Mouse (Mus musculus) lung, adult 2 months (tissue): Measurements from ENCODE around the gene Kif2a. TPM values are rescaled to one million over a fixed set of nuclear protein-coding genes. Genes with fewer than 3 reads are reported as not detected.
"Not testable (repeated sequence)": the region's sequence is repeated elsewhere in the genome, so short reads cannot be mapped to it uniquely, and the experiment has no call there.

Source experiments
- DNase-seq: peaks from one replicate; pipeline ENCODE4 v3.0.0; 2022
- H3K4me1 ChIP-seq: fragments of 200-500 bp; 2 replicates; pipeline ENCODE4 v1.6.1; 2011; ENCODE audit warnings: low read length; ENCODE audit not compliant: control insufficient read depth, insufficient read depth
- H3K4me3 ChIP-seq: fragments of 200-500 bp; replicated peaks from 2 replicates; pipeline ENCODE3; 2011; ENCODE audit warnings: low read depth, mild to moderate bottlenecking, control low read depth, low read length; ENCODE audit errors: extremely low read depth
- CTCF ChIP-seq: fragments of 200-500 bp; IDR thresholded peaks from 2 replicates; pipeline ENCODE4 v1.5.1; 2011; ENCODE audit warnings: mild to moderate bottlenecking, low read length, control low read depth; ENCODE audit not compliant: insufficient read depth
- POLR2A ChIP-seq: fragments of 200-500 bp; IDR thresholded peaks from 2 replicates; pipeline ENCODE4 v1.6.1; 2011; ENCODE audit warnings: low read depth, mild to moderate bottlenecking, control low read depth, low read length, borderline replicate concordance; ENCODE audit errors: extremely low read depth
- WGBS: fragments of 180-500 bp; shearing (Covaris S2); methylation state at CpG from one replicate; pipeline ENCODE4 v1.1.7; 2018; 5-methylcytosine and 5-hydroxymethylcytosine counted together
- polyA plus RNA-seq: library from polyadenylated mRNA; depleted of rRNA; stranded (reverse); fragments of >200 nt; gene quantifications from 2 replicates; pipeline ENCODE4 v1.2.3, GENCODE M21; 2012

The Kif2a gene
- polyA plus RNA-seq, 1 experiment: 4.5 TPM

DNA sequence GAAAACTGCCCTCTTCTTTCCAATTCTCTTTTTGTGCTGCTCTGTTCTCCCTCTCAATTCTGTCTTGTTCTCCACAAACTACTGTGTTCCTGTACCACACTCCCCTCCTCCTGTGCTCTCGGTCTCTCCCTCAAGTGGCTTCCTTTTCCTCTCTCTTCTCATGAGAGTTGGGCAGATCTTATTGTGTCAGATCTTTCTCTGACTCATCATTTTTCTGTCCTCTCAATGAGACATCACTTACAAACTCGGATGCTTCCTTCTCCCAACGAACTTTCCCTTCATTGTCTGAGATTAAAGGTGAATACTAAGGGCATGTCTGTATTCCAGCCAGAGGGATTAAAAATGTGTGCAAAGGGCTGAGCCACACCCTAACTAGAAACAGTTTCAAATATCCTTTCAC is 3.7 kb upstream of the Kif2a start:
- H3K4me3 ChIP-seq: no peak overlapping the region
- 26% methylated on average over 3 of the region's 3 CpGs for WGBS
- peaks cover 4% of the 10 kb centered on the region; the same call in 1 of the 2 replicates for H3K4me1 ChIP-seq
- DNase-seq: no peak
- no peak for TF ChIP-seq CTCF
- no peak for TF ChIP-seq POLR2A

DNA sequence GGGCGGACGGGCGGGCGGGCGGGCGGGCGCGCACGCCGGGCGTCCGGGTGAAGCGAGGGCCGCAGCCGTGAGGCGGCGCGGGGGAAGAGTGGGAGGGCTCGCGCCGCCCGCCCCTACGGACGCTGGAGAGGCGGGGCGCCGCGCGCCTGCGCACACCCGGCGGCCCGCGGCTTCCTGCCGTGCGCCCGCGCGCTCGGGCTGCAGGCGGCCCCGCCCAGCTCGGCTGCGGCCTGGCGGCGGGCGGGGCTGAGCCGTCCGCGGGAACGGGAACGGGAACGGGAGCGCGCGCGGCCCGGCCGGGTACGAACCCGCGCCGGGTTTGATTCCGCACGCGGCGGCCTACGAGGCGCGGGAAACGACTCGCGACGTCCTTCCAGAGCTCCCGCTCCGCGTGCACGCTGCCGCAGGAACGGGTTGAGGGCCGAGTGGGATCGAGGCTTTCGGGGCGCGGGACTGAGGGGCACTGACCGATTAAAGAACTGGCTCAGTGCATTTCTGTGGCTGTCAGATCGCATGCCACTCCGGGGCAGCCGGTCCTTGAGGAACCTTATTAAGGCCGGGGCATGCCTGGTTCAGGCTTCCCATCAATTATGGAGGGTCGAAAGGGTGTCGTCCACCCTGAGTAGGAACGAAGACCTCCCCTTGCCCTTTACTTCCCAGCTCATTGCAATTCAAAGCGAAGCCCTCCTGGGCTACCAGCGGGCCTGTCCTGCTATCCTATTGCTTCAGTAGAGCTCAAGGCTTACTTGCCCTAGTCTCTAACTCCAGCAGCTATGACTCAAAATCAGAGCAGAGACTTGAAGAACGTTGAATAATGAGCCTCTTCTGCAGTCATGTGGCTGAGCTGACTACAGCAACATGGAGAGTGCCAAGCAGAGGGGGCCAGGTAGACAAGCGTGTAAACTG is 593 bp upstream of the Kif2a start:
- peak; percentile 67 for DNase-seq
- H3K4me3 ChIP-seq: peak overlapping the region; percentile 99
- H3K4me1 ChIP-seq: peaks cover 6% of the 10 kb centered on the region; the same call in 1 of the 2 replicates
- under 1% methylated on average over 96 of the region's 97 CpGs for WGBS
- TF ChIP-seq POLR2A (peak; percentile 64; the same call in 1 of the 2 replicates), CTCF (no peak)

DNA sequence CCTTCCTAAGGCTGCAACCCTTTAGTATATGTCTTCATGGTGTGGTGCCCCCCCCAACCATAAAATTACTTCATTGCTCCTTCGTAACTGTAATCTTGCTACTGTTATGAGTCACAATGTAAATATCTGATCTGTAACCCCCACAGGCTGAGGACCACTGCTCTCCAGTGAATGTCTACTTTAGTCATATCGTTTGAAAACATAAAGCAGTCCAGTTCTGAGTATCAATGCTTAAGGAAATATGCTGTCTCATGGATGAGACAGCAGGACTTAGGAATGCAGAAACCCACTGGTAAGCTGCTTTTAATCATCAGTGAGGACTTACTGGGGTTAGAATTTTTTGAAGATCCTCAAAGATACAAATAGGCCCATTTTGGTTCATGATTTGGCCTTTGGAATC is 2.5 kb downstream of the Kif2a start:
- Histone ChIP-seq H3K4me1 (peaks cover 9% of the 10 kb centered on the region), H3K4me3 (no peak overlapping the region)
- TF ChIP-seq POLR2A (no peak), CTCF (no peak)
- no peak for DNase-seq
- WGBS: 48% methylated on average over 2 of the region's 2 CpGs

DNA sequence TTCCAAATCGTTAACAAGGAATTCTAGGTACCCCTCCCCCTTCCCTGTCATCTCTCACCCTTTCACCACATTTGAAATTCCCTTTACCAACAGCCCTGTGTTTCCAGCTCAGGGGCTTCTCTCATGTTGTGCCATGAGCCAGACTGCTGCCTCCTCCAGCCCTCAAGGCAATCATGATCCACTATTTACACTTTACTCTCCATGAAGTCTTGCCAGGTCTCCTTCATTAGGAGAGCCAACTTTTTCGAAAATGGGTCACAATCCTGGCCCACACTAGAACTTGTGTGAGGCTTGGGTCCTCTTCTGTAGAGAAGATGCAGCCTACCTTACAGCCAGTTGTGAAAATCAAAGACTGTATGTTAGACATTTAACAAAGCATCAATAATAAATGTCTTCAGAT is 8.0 kb downstream of the Kif2a start:
- DNase-seq: no peak
- 43% methylated on average over 2 of the region's 2 CpGs for WGBS
- Histone ChIP-seq H3K4me3 (no peak overlapping the region), H3K4me1 (peaks cover 6% of the 10 kb centered on the region)
- TF ChIP-seq CTCF (no peak), POLR2A (no peak)

DNA sequence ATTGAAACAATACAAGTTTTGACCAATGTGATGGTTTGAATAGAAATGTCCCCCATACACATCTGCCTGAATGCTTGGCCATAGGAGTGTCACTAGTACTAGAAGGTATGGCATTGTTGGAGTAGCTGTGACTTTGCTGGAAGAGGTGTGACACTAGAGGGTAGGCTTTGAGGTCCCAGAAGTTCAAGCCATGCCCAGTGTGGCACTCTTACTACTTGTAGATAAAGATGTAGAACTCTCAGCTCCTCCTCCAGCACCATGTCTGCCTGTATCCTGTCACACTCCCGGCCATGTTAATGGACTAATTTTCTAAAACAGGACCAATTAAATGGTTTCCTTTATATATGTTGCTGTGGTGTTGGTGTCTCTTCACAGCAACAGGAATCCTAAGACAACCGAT is 10.3 kb downstream of the Kif2a start:
- peaks cover 6% of the 10 kb centered on the region for H3K4me1 ChIP-seq
- no peak overlapping the region for H3K4me3 ChIP-seq
- TF ChIP-seq CTCF: no peak
- TF ChIP-seq POLR2A: no peak
- no peak for DNase-seq
- WGBS: 80% methylated on average over 2 of the region's 2 CpGs

DNA sequence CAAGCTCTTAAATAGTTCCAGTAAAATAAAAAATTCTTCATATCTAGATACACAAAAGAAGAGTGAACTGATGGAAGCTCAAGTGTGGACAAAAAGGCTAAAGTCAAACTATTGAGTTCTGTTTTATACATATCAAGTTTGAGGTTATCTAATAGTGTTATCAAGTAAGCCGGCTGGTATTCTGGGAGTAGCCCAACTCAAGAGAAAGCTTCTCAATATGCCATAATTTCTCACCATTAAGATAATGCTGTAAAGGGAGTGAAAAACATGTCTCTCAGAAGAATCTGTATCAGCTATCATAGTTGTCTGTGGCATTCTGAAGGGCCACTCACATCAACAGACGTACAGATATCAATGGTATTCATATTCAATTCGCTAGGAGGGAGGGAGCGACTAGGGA is 13.8 kb downstream of the Kif2a start:
- H3K4me3 ChIP-seq: no peak overlapping the region
- no peaks in the 10 kb centered on the region; the same call in 1 of the 2 replicates for H3K4me1 ChIP-seq
- 74% methylated on average over 4 of the region's 4 CpGs for WGBS
- DNase-seq: no peak
- no peak for TF ChIP-seq CTCF
- no peak for TF ChIP-seq POLR2A

DNA sequence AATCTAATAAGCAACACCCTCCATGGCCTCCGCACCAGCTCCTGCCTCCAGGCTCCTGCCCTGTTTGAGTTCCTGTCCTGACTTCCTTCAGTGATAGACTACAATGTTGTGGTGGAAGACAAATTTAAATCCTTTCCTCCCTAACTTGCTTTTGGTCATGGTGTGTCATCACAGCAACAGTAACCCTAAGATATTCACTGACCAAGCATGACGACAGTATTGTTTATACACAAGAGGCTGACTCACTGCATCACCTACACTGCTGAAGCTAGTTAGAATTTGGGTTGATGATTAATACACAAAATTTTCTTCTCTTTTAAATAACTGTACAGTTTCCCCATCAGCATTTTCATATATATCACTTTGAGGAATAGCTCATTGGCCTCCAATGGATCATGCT is 18.7 kb downstream of the Kif2a start:
- TF ChIP-seq POLR2A (no peak), CTCF (no peak)
- 45% methylated on average over 2 of the region's 2 CpGs for WGBS
- Histone ChIP-seq H3K4me3 (no peak overlapping the region), H3K4me1 (peaks cover 2% of the 10 kb centered on the region; the same call in 1 of the 2 replicates)
- no peak for DNase-seq

DNA sequence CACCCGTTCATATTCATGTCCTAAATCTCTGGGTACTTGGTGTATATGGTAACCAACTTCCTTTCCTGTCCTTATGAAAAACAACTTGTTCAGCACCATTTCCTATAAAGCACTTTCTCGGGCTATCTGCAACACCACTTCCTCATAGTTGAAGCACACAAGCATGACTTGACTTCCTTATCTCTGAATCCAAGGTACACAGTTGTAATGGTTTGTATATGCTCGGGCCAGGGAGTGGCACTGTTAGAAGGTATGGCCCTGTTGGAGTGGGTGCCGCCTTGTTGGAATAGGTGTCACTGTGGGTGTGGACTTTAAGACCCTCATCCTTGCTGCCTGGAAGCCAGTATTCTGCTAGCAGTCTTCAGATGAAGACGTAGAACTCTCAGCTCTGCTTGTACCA is 23.3 kb downstream of the Kif2a start:
- DNase-seq: no peak
- peaks cover 2% of the 10 kb centered on the region for H3K4me1 ChIP-seq
- WGBS: 21% methylated on average over 5 of the region's 5 CpGs
- no peak overlapping the region for H3K4me3 ChIP-seq
- TF ChIP-seq CTCF (no peak), POLR2A (no peak)

DNA sequence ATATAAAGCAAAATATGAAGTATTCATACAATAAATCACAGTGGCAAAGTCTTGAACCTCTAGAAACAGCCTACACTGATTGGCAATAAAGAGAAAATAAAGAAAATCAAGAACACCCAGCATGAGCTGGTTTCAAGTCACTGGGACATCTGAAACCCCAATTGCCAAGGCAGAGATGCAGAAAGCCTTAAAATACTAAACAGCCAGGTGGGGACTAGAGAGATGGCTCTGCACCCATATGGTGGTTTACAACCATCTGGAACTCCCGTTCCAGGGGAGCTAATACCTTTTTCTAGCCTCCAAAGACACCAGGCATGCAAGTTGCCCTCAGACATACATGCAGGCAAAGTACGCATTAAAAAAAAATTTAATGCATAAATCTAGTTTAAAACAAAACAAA is 23.9 kb downstream of the Kif2a start:
- no peak for TF ChIP-seq POLR2A
- TF ChIP-seq CTCF: no peak
- DNase-seq: no peak
- 88% methylated on average over 2 of the region's 2 CpGs for WGBS
- peaks cover 2% of the 10 kb centered on the region for H3K4me1 ChIP-seq
- H3K4me3 ChIP-seq: no peak overlapping the region

DNA sequence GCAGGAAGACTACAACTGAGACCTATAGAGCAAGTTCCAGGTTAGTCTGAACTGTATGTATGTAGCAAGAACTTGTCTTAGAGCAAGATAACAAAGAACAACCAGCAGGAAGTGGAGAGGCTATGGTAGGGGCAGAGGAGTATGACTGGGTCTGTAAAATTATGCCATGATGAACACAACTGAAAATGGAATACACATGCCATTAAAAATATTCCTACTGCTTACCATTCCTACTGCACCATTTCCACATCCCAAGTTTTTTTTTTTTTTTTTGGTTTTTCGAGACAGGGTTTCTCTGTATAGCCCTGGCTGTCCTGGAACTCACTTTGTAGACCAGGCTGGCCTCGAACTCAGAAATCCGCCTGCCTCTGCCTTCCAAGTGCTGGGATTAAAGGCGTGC is 24.4 kb downstream of the Kif2a start:
- WGBS: 90% methylated on average over 4 of the region's 4 CpGs

More for the DNA sequence above, 24.4 kb downstream of the Kif2a start:
- not testable (repeated sequence) for H3K4me3 ChIP-seq, DNase-seq, H3K4me1 ChIP-seq
